Mouse (Mus musculus): ENCODE data around the gene Slc22a5.

DNA sequence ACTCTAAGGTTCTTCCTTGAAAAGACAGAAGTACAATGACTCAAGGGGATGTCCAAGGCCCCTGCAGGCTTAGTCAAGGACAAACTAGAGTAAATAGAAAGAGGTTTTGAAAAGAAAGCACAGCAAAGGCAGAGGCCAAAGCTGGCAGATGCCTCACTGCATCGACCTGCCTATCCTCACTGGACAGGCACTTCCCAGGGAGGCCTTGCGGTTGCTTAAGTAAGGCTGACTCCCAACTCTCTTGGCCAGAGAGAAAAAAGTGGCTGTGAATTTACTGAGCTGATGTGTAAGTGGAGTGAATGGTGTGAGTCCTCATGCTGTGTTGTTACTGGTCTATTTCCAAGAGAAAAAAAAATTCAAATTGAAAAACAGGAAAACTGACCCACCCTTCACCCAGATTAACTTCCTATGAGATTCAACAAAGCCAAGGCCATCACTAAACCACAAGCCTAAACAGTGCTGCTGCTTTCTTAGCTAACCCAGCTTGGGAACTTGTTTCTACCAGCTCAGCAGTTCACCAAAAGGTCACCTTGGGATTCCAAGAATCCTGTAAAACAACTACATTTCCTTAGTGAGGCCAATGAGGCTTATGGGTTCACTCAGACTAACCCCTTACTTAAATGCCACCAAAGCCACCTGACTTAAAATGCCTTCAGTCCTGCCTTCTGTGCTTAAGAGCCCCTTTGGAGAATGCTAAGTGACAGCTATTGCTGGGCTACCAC is 19.5 kb downstream of the Slc22a5 start:
- TF ChIP-seq CTCF (IDR thresholded peaks at IDR 0.05; ENCODE audit: low read depth) (no peak), EP300 (optimal IDR thresholded peaks at IDR 0.05) (no peak)
